Mouse (Mus musculus) kidney, embryonic 16.5 days (tissue): ENCODE results near the gene Gm17581. TPM values are rescaled to one million over a fixed set of nuclear protein-coding genes. Genes with fewer than 3 reads are reported as not detected.
A peak's percentile ranks its signal among the peaks of the same experiment; 100 is the strongest.

ENCODE experiments used
- ATAC-seq: fragments of 200-750 bp; cut with Nextera tagmentation; 2 replicates; pipeline ENCODE4 v1.8.0; 2017; ENCODE audit warnings: moderate TSS enrichment; ENCODE audit not compliant: low FRiP score, low TSS enrichment
- H3K27ac ChIP-seq: fragments of 300-500 bp; sonication (generic); 2 replicates; pipeline ENCODE4 v1.5.1; 2014; ENCODE audit warnings: low read length
- H3K27me3 ChIP-seq: fragments of 300-500 bp; sonication (generic); 2 replicates; pipeline ENCODE4 v1.6.1; 2014; ENCODE audit warnings: low read length, control low read depth, mixed read lengths; ENCODE audit not compliant: insufficient read depth
- H3K36me3 ChIP-seq: fragments of 300-500 bp; sonication (generic); 2 replicates; pipeline ENCODE4 v1.6.1; 2014; ENCODE audit warnings: low read length, control low read depth, mixed read lengths; ENCODE audit not compliant: insufficient read depth
- H3K4me1 ChIP-seq: fragments of 300-500 bp; sonication (generic); 2 replicates; pipeline ENCODE4 v1.6.1; 2014; ENCODE audit warnings: low read length, control low read depth, mixed read lengths; ENCODE audit not compliant: insufficient read depth
- H3K4me2 ChIP-seq: fragments of 300-500 bp; sonication (generic); replicated peaks from 2 replicates; pipeline ENCODE4 v1.6.1; 2014; ENCODE audit warnings: low read depth, low read length
- H3K4me3 ChIP-seq: fragments of 300-500 bp; sonication (generic); 2 replicates; pipeline ENCODE4 v1.5.1; 2014; ENCODE audit warnings: mild to moderate bottlenecking, low read length
- H3K9ac ChIP-seq: fragments of 300-500 bp; sonication (generic); replicated peaks from 2 replicates; pipeline ENCODE4 v1.6.1; 2014; ENCODE audit warnings: low read length
- H3K9me3 ChIP-seq: fragments of 300-500 bp; sonication (generic); 2 replicates; pipeline ENCODE4 v1.6.1; 2016; ENCODE audit warnings: low read length, control low read depth
- WGBS: fragments of 180-500 bp; shearing (Covaris S2); extraction: QIAGEN DNeasy Blood & Tissue Kit; methylation state at CpG from one replicate; pipeline ENCODE4 v1.1.7; 2014; 5-methylcytosine and 5-hydroxymethylcytosine counted together
- polyA plus RNA-seq: library from polyadenylated mRNA; unstranded; fragments of >200 nt; fragmentation: Nextera tagmentation; extraction: Ambion mirVana; gene quantifications from 2 replicates; pipeline ENCODE4 v1.2.1, GENCODE M21; 2015

The Gm17581 gene
- polyA plus RNA-seq, 1 experiment from 2014 or later = not detected

GRCm38 (mm10) chr2:155774261-155774926, 38.7 kb upstream of the Gm17581 start:
- WGBS = 54% methylated on average over 11 of the region's 11 CpGs

DNA sequence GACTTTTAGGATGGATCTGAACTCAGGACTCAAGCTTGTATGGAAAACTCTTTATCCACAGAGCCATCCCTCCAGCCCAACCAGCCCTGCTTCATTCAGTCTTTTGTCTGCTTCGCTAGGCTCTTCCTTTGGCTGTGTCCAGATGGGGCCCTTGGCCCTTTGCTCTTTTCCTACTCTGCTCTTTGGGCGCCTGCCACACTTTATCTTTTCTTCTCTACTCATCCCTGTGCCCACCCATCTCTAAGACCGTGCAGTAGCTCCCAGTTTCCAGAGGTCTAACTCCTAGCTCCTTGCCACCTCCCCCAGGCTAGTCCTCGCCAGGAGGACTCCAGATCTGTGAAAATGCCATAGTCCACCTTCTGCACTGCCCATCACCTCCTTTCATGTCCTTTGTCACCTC, 38.0 kb upstream of the Gm17581 start:
- Histone ChIP-seq H3K4me3 (no peak overlapping the region), H3K9ac (no peak overlapping the region), H3K9me3 (no peaks in the 10 kb centered on the region), H3K4me2 (no peak overlapping the region), H3K36me3 (no peaks in the 10 kb centered on the region), H3K27me3 (peaks cover 45% of the 10 kb centered on the region), H3K27ac (no peak overlapping the region), H3K4me1 (peaks cover 3% of the 10 kb centered on the region)
- 74% methylated on average over 4 of the region's 4 CpGs for WGBS
- ATAC-seq = no peak

More at GRCm38 (mm10) chr2:155774261-155774926, 38.7 kb upstream of the Gm17581 start:
- no peaks in the 10 kb centered on the region for H3K36me3 ChIP-seq
- H3K4me3 ChIP-seq = peak overlapping the region; percentile 58; the same call in 1 of the 2 replicates
- no peak overlapping the region for H3K27ac ChIP-seq
- H3K4me1 ChIP-seq = peaks cover 3% of the 10 kb centered on the region
- H3K9me3 ChIP-seq = no peaks in the 10 kb centered on the region
- peaks cover 45% of the 10 kb centered on the region for H3K27me3 ChIP-seq
- no peak overlapping the region for H3K9ac ChIP-seq
- no peak; the same call in 1 of the 2 replicates for ATAC-seq
- H3K4me2 ChIP-seq = no peak overlapping the region

GRCm38 (mm10) chr2:155764679-155765418, 29.2 kb upstream of the Gm17581 start:
- no peak; the same call in 1 of the 2 replicates for ATAC-seq
- Histone ChIP-seq H3K36me3 (no peaks in the 10 kb centered on the region), H3K4me1 (no peaks in the 10 kb centered on the region), H3K4me3 (no peak overlapping the region), H3K27ac (no peak overlapping the region), H3K9ac (no peak overlapping the region), H3K4me2 (no peak overlapping the region), H3K9me3 (no peaks in the 10 kb centered on the region), H3K27me3 (no peaks in the 10 kb centered on the region)
- WGBS = 56% methylated on average over 13 of the region's 13 CpGs

GRCm38 (mm10) chr2:155756855-155757566, 21.3 kb upstream of the Gm17581 start:
- ATAC-seq = 0 out of 2 replicates have a peak, but pooled peaks have one; percentile 23
- H3K9ac ChIP-seq = no peak overlapping the region
- no peak overlapping the region for H3K4me3 ChIP-seq
- H3K4me1 ChIP-seq = no peaks in the 10 kb centered on the region
- no peak overlapping the region for H3K27ac ChIP-seq
- WGBS = 55% methylated on average over 14 of the region's 14 CpGs
- no peaks in the 10 kb centered on the region for H3K9me3 ChIP-seq
- no peak overlapping the region for H3K4me2 ChIP-seq
- H3K36me3 ChIP-seq = no peaks in the 10 kb centered on the region
- no peaks in the 10 kb centered on the region for H3K27me3 ChIP-seq

DNA sequence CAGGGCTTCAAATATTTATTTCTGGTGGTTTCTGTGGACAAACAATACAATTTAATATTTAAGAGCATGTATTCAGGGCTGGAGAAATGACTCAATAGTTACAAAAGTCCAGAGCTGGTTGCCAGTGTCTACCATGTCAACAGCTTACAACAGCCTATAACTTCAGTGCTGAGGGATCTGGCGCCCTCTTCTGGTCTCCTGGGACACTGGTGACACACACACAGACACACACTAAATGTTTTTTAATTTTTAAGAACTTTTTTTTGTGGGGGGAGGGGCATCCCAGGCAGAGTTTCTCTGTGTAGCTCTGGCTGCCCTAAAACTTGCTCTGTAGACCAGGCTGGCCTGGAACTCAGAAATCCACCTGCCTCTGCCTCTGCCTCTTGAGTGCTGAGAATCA, 20.1 kb upstream of the Gm17581 start:
- ATAC-seq = no peak
- H3K9me3 ChIP-seq = no peaks in the 10 kb centered on the region
- H3K4me1 ChIP-seq = no peaks in the 10 kb centered on the region

GRCm38 (mm10) chr2:155751014-155751786, 15.5 kb upstream of the Gm17581 start, which contains the start of gene Procr:
Gene Procr (plus strand): TSS chr2:155751117.
- WGBS = 2% methylated on average over 24 of the region's 25 CpGs
- Histone ChIP-seq H3K27me3 (no peaks in the 10 kb centered on the region), H3K27ac (no peak within 1 kb of the TSS), H3K4me1 (no peaks in the 10 kb centered on the region), H3K4me2 (peak within 1 kb of the TSS; percentile 65), H3K36me3 (no peaks in the 10 kb centered on the region), H3K9ac (peak within 1 kb of the TSS; percentile 56), H3K4me3 (peak within 1 kb of the TSS; percentile 44), H3K9me3 (no peaks in the 10 kb centered on the region)
- peak; percentile 74; the same call in 1 of the 2 replicates for ATAC-seq

More for the DNA sequence above, 20.1 kb upstream of the Gm17581 start:
- H3K4me3 ChIP-seq = no peak overlapping the region
- H3K36me3 ChIP-seq = no peaks in the 10 kb centered on the region
- H3K4me2 ChIP-seq = no peak overlapping the region
- H3K27ac ChIP-seq = no peak overlapping the region
- WGBS = 8% methylated on average over 1 of the region's 1 CpGs
- no peaks in the 10 kb centered on the region for H3K27me3 ChIP-seq
- no peak overlapping the region for H3K9ac ChIP-seq

- no peak overlapping the region for H3K4me3 ChIP-seq
- no peaks in the 10 kb centered on the region for H3K27me3 ChIP-seq
- H3K36me3 ChIP-seq = no peaks in the 10 kb centered on the region
- 90% methylated on average over 4 of the region's 4 CpGs for WGBS
- H3K9me3 ChIP-seq = no peaks in the 10 kb centered on the region
- no peak overlapping the region for H3K4me2 ChIP-seq
- ATAC-seq = no peak
- H3K27ac ChIP-seq = no peak overlapping the region
- H3K9ac ChIP-seq = no peak overlapping the region
- H3K4me1 ChIP-seq = no peaks in the 10 kb centered on the region
Measured at GRCm38 (mm10) chr2:155749394-155749793, 13.7 kb upstream of the Gm17581 start.

- no peaks in the 10 kb centered on the region for H3K27me3 ChIP-seq
- no peaks in the 10 kb centered on the region for H3K36me3 ChIP-seq
- no peaks in the 10 kb centered on the region for H3K4me1 ChIP-seq
- no peak overlapping the region for H3K4me2 ChIP-seq
- 62% methylated on average over 3 of the region's 3 CpGs for WGBS
- no peak overlapping the region for H3K4me3 ChIP-seq
- ATAC-seq = no peak
- no peaks in the 10 kb centered on the region for H3K9me3 ChIP-seq
- H3K27ac ChIP-seq = no peak overlapping the region
- no peak overlapping the region for H3K9ac ChIP-seq
Measured at GRCm38 (mm10) chr2:155745487-155745886, 9.8 kb upstream of the Gm17581 start.

GRCm38 (mm10) chr2:155743351-155743750, 7.7 kb upstream of the Gm17581 start:
- peak overlapping the region; percentile 59 for H3K27ac ChIP-seq
- WGBS = 77% methylated on average over 9 of the region's 9 CpGs
- H3K9ac ChIP-seq = no peak overlapping the region
- no peak overlapping the region for H3K4me2 ChIP-seq
- H3K4me1 ChIP-seq = no peaks in the 10 kb centered on the region
- ATAC-seq = no peak
- no peaks in the 10 kb centered on the region for H3K27me3 ChIP-seq
- no peak overlapping the region for H3K4me3 ChIP-seq
- no peaks in the 10 kb centered on the region for H3K36me3 ChIP-seq
- H3K9me3 ChIP-seq = no peaks in the 10 kb centered on the region
